Mouse (Mus musculus) layer of hippocampus, postnatal 36 days (tissue): ENCODE data around the gene Scnn1a. TPM values are rescaled to one million over a fixed set of nuclear protein-coding genes. Genes with fewer than 3 reads are reported as not detected.

Source experiments
- DNase-seq, 2 experiments: peaks; one replicate each; pipeline ENCODE4 v3.0.0; 2022
- total RNA-seq, 2 experiments: library from RNA; stranded (reverse); gene quantifications; 2 replicates each; pipeline ENCODE4 v1.2.3; 2021

Gene Scnn1a
- total RNA-seq, 2 experiments from 2014 or later = 4.1 to 4.3 TPM

DNA sequence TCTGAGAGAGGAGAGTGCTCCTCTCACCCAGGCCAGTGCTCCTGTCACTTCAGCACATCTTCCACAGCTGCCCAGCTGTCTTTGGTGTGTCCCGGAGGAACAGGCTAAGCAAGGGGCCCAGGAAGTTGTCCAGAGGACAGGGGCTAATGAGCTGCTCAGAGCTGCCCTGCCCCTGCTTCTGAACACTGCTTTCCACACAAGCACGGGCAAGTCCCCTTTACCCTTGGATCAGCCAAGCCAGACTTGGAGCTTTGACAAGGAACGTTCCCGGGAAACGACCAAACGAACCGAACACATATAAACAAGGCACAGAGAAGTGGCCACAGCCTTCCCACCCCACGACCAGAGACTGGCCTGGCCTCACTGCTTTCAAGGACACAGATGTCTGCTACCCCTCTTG, 23.6 kb downstream of the Scnn1a start:
- no peak for DNase-seq

DNA sequence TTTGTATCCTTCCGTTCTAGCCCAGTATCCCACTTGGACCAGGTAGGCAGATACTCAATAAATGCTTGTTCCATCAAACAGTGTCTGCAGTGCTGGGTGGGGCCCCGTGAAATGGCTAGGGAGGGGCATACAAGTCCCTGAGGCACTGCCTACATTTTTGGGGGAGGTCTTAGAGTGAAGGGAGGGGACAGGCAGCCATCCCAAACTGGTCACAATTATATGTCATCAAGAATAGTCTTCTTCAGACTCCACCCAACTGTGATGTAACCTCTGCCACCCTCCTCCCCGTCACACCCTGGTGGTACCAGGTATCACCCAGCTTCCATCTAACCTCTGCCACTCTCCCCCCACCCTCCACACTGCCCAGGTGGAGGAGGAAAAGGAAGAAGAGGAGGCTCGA, 24.4 kb downstream of the Scnn1a start:
- DNase-seq = no peak

DNA sequence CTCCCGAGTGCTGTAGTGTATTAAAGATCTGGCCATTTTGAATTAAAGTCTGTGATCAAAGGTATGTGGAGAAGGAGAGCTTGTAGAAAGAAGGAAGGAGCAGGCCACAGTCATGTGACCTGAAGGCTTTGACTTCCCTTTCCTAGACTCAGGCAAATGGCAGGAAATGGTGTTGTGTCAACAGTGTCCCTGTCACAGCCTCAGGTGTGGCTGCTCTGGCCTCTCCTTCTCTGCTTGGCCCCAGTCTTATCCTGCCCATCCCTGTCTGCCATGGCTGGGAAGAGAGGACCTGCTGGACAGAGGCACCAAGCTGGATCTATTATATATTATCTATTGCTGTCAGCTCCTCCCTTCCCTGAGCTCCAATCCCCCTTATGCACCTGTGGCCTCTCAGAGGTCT, 25.2 kb downstream of the Scnn1a start:
- no peak for DNase-seq

DNA sequence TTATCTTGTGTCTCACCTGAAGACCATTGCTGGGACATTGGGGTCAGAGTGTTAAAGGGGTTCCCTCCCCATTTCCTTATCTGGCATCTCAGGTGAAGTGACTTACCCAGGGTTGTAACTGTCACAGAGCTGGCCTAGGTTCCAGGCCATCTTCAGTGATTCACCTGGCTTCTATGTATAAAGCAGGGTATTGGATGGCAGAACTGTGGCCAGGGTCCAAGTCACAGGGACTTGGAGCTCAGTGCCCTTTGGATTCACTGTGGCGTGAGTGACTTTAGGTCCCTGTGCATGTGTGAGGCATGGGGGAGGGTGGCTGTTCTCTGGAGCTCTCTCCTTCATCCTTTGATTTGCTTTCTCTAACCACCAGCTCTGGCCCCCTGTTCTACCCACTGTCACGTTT, 25.6 kb downstream of the Scnn1a start:
- no peak for DNase-seq

DNA sequence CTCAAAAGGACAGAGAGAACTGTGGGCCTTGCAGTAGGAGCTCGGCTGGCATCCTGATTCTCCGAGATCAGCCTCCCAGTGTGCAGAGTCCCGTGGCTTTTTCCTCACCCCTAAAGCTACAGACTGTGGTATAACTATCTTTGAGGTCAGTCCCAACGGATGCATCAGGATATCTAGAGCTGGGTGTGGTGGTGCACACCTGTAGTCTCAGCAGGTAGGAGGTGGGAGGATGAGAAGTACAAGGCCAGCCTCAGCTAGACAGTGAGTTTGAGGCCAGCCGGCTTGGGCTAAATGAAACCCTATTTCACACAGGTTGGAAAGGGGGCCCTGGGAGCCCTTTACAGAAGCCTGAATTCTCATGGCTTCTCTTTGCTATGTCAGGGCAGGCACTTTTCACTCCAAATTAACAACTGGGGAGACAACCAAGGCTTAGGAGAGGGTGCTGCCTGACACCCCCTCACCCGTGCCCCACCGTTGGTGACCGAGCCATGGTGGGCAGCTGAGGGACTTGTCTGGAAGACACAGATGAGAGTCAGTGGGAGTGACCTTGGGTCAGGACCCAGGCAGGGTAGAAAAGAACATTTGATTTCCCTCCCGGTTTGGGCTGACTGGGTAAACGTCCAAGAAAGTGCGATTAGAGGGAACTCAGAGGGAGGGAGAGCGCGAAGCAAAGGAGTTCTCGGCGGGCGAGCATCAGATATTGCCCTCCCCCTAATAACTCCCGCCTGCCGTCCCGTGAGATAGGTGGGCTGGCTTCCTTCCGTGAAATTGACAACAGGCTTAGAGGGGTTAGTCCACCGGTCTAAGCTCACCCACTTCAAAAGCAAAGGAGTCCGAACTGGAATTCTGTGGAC, 28.5 kb downstream of the Scnn1a start, which contains the start of gene Tnfrsf1a:
Gene Tnfrsf1a (plus strand): TSS at position 642 of the 854 bp plus-strand sequence.
- DNase-seq = no peak

DNA sequence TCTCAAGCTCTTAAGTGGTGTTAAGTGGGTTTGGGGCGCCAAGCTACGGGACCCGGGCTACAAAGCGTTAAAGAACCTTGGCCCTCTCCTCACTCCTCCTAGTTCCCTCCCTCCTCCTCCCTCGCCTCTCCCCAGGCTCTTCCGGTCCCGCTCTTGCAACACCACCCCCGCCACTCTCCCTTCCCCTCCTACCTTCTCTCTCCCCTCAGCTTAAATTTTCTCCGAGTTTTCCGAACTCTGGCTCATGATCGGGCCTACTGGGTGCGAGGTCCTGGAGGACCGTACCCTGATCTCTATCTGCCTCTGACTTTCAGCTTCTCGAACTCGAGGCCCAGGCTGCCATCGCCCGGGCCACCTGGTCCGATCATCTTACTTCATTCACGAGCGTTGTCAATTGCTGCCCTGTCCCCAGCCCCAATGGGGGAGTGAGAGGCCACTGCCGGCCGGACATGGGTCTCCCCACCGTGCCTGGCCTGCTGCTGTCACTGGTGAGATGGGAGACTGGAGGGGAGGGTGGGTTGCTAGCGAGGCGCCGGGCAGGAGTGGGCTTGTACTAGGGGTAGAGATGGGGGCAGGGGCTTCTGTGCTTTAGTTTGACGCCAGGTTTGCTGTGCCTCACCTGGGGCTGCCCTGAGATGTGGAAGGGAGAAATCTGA, 29.2 kb downstream of the Scnn1a start:
- DNase-seq = no peak

DNA sequence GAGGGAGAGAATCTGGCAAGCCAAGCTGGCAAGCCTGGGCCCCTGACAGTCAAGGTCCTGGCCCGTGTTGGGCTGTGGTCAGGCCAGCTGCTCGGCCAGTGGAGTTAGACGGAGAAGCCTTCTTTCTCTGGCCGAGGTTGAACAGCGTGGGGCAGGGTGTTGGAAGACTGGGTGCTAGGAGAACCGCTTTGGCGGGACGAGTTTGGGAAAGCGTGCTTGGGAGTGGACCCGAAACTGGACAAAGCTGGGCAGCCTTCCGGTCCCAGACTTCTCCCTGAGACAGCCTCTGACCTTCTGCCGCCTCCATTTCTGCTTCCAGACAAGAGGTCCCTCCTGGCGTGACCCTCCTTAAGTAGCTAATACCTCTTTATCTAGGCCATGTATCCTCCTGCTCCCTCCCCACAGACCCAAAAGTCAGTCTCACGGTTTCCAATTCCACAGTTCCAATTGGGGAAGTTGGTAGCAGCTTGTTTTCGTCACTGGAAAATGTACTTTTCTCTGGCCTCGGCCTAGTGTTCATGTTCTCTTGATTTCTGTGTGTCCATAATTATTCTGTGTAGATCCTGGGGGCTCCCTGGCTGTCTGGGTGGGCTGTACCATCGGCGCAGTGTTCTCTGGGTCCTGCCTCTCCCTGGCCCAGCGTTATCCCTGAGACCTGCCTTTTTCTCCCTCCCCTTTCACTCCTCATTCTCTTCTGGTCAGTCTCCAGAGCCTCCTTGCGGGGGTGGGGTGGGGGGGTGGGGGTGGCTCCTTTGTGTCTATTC, 30.0 kb downstream of the Scnn1a start:
- DNase-seq = no peak

DNA sequence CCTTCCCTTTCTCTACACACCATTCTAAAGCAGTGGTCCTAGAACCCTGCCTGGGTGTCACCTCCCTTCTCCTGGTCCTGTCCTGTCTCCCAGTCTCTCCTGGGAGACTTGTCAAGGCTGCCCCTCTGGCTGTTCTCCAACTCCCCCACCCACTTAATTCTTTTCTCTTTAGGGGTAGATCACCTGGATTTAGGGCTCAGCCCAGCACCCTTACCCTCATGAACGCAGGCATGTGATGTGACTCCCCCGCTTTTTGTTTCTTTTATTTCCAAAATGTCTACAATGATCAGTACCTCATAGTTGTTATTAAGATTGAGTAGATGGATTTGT, 30.5 kb downstream of the Scnn1a start:
- no peak for DNase-seq

DNA sequence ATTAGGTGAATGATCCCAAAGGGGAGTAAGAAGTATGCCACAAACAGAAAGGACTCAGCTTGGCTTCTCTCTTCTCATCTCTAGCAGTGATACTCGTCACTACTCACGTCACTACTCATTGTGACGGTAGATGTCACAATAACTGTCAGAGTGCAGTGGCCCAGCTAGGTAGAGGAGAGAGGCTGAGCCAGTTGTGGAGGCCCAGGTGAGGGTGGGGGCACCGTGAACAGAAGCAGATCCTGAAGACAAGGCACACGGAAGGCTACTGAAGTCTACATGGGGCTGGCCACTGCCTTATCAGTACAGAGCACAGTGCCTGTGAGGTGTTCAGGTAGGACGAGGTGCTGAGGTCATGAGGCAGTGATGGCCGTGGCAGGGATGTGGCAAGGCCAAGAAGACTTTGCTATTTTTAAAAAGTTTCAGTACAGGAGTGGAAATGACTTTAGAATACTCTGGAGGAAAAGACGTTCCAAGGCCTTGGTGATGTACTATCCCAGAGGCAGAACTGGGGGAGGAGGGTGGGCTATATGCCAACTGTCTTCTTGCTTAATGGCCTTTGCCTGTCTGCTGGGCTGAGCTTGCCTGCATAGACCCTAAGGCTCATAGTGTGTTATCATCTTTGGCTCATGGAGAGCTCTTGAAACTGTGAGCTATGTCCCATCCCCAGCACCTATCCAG, 31.0 kb downstream of the Scnn1a start:
- no peak for DNase-seq

DNA sequence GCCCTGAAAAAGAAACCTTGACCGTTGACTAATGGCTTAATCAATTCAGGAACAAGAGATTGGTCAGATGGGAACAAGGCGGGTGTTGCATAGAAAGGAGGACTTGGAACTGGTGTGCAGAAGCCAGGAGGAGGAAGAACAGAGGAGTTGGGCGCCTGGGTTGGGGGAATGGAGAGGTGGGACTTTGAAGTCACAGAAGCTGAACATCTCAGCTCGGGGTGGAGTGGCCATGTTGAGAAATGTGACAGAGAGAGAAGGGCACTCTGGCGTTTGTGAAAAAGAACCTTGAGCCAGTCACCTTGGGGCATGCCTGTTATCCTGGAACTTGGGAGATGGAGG, 31.6 kb downstream of the Scnn1a start:
- no peak for DNase-seq

DNA sequence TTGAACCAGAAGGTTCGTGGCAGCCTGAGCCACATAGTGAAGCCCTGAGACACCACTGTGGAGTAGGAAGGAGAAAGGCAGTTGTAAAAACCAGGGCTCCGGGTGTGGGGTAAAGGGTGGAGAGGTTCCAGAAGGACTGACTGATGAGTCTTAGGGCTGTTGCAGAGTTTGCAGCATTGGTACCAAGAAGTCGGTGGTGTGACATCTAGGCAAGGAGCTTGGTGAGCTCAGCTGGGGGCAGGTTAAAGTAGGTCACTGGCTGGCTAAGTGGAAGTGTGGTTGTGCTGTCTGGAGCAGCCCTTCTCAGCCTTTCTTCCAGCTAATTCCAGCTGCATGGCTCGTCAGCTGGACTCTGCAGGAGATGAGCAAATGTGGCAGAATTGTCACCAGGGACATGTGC, 32.4 kb downstream of the Scnn1a start:
- no peak for DNase-seq

DNA sequence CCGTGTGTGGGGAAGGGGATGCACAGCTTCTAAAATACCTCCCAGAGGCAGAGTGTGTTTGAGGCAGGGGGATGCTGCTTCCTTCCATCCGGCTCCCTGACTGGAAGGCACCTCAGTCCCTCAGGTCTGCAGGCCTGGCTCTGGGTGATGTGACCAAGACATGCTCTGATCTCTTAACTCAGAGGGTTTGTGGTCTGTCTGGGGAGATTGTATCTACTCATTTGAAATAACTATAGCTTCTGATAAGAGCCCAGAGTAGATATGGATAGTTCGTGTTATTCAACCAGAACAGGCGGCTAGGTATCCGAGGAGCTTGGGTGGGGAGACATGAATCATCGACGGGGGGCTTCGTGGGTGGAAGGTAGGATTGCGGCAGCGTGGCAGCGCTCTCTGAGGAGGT, 32.8 kb downstream of the Scnn1a start:
- no peak for DNase-seq

DNA sequence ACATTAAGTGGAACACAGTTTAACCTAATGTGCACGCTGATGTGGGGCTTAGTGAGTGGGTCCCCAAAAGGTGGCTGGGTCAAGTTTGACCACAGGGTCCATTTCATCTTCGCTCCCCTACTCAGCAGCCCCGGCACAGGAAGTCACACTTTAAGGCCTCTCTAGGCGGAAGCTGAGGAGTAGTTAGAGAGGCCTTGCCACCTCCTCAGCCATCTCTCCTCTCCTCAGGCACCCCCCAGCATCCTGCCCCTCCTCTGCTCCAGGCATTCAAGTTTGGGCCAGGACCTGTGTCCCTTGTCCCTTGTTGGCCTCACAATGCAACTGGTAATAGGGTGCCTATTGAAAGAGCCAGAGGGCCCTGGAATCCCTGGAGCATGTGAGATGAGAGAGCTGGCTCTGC, 33.2 kb downstream of the Scnn1a start:
- no peak for DNase-seq

DNA sequence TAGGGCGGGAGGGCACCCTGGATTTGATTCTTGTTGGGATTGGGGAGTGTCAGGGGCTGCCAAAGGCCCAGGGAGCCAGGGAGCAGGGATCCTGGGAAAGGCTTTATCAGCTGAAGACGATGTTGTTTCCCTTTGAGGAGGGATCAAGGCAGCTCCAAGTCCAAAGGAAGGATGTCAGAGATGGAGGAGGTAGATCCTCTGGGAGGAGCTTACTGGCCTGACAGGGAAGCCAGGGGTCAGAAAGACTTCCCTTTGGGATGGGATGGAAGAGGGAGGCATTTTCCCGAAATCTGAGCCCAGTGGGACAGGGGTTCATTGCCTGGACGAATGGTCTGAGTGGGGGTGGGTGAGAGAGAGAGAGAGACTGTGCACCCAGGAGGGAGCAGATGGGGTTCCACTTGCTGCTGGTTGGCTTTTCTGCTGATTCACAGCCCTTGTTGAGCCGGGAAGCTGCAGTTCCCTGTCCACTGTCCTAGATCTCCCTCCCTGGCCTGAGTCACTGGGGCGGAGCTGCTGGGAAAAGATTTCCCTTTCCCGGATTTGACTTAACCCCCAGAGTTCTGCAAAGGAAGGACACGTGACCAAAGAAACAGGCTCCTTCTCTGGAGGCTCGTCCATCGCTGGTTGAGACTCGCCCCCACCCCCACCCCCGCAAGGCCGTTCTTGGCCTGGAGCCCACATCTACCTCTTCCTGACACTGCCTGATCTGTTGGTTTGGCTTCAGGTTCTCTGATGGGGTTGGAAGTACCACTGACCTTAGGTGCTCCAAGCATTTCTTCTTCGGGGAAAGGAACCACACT, 34.1 kb downstream of the Scnn1a start:
- DNase-seq = no peak

DNA sequence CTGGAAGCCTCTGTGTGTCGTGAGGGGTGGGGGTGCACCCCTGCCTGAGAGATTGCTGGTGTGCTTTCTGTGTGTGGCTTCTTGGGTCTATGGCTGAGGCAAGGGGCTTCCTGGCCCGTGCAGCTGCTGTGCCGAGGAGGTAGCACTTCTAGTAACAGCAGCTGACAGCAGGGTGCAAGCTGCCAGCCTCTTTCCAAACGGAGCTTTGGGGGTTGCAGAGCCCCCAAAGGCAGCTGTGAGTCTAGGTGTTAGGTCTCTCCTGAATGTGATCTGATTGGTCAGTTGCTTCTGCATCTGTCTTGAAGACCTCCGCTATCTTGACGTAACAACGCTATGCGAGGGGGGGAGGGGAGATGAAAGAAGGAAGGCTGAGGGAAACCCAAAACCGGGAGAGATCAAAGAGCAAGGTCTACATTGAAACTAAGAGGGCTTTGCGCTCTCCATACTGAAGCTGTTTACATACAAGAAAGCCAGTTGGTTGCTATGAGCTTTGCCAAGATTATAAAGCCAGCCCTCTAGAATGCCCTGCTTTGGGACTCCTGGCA, 34.8 kb downstream of the Scnn1a start:
- no peak for DNase-seq

DNA sequence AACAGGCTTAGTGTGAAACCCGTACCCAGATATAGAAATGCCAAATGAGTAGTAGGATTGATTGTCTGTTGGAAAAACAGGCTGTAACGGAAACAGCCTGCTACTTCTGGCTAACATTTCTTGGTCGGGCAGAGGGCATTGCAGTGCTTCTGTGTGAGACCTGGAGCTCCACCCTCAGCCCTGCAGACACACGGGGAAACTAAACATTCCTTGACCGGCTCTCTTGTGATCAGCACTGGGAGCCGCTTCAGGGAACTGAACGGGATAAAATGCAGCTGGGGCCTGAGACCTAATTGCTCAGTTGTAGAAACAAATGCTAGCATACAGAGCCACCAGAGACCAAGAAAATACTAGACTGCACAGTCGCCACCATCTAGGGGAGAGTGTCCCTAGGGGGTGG, 35.8 kb downstream of the Scnn1a start:
- DNase-seq = no peak

DNA sequence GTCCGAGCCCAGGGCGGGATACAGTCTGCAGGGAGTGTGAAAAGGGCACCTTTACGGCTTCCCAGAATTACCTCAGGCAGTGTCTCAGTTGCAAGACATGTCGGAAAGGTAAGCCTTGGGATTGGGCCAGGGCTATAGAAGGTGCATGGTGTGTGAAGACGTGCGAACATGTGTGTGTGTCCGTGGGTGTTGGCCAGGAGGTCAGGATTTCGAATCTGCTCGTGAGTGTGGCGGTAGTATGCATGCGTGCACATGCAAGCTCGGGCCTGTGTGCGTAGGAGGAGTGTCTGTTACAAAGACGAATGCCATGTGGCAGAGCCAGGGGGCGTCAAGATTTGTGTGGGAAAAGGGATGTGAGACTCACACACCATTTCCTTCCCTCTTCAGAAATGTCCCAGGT, 36.9 kb downstream of the Scnn1a start:
- no peak for DNase-seq

DNA sequence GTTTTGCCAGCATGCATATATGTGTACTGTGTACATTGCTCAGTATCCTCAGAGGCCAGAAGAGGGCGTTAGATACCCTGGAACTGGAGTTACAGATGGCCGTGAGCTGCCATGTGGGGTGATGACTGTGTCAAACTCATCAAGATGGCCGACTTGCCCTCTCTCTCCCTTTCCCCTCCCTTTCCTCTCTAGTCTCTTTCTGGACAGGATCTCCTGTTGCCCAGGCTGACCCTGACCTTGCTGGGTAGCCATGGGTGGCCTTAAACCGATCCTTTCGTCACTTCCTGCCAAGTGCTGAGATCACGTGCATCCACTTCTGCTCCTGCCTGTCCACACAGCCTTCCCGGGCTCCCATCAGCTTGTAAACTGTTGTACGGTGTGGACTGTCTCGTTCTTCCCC, 39.5 kb downstream of the Scnn1a start:
- DNase-seq = no peak

DNA sequence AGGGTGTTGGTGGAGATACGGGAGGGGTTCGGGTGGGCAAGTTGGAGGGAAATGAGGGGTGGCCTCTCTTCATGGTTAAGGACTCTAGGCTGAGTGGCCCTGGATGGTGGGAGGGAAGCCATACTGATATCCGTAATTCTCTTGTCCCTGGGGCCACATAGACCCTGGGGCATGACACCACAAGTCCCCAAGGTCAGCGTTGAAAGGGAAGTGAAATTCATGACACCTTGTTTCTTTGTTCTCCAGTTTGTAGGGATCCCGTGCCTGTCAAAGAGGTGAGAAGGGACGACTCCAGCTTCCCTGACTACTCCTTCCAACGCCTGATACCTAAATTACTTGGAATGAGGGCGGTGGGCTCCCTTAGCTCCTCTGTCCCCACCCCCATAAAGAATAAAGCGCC, 40.4 kb downstream of the Scnn1a start:
- DNase-seq = no peak

DNA sequence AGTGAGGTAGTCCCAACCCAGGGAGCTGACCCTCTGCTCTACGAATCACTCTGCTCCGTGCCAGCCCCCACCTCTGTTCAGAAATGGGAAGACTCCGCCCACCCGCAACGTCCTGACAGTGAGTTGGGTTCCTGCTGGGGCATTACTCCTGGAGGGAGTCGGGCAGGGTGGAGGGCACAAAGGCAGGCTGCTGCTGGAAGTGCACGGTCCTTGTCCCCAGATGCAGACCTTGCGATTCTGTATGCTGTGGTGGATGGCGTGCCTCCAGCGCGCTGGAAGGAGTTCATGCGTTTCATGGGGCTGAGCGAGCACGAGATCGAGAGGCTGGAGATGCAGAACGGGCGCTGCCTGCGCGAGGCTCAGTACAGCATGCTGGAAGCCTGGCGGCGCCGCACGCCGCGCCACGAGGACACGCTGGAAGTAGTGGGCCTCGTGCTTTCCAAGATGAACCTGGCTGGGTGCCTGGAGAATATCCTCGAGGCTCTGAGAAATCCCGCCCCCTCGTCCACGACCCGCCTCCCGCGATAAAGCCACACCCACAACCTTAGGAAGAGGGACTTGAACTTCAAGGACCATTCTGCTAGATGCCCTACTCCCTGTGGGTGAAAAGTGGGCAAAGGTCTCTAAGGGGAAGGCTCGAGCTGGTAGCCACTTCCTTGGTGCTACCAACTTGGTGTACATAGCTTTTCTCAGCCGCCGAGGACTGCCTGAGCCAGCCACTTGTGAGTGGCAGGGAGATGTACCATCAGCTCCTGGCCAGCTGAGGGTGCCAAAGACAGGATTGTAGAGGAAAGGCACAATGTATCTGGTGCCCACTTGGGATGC, 41.2 kb downstream of the Scnn1a start:
- peak in 1 of 2 experiments; percentile 16 for DNase-seq

DNA sequence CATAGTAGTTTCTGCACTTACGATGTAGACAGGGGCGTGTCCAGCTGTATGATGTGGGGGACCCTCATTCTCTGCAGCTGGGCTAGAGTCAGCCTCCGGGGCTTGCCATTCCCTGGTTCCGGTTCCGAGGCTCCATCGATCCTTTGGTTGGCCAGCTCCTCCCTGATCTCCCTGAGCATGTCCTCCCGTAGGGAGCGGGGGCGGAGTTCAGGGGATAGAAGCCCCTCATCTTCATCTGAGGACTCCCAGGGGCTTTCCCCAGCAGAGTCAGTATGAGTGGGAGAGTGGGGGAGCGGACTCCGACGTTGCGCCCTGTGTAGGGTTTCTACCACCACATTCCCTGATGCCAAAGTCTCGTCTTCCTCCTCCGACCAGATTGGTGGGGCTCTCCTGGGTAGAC, 42.6 kb downstream of the Scnn1a start:
- DNase-seq = no peak
